Mouse (Mus musculus): ENCODE measurements at regions not wholly inside any gene's neighbourhood (a gene's known extent, or its start where the extent isn't known, plus 50 kb on each side); places are given as distances from the start of the nearest gene placed in this dataset.

- TF ChIP-seq CTCF (IDR thresholded peaks at IDR 0.05; ENCODE audit: extremely low read depth, insufficient read depth, low read length) (no peak), POLR2A (IDR thresholded peaks at IDR 0.05; ENCODE audit: extremely low read depth, insufficient read depth, low read length) (no peak)
These were observed 124.7 kb upstream of the Cpeb2 start for GRCm38 (mm10) chr5:43108260-43108589.

Data from cortical plate, adult 2 months (tissue).